Mouse (Mus musculus) heart, adult 8-10 months (tissue): ENCODE measurements at regions not wholly inside any gene's neighbourhood (a gene's known extent, or its start where the extent isn't known, plus 50 kb on each side); places are given as distances from the start of the nearest gene placed in this dataset.

ENCODE experiments used
- DNase-seq: peaks from one replicate; pipeline ENCODE4 v3.0.0; 2022; ENCODE audit warnings: low spot score

DNA sequence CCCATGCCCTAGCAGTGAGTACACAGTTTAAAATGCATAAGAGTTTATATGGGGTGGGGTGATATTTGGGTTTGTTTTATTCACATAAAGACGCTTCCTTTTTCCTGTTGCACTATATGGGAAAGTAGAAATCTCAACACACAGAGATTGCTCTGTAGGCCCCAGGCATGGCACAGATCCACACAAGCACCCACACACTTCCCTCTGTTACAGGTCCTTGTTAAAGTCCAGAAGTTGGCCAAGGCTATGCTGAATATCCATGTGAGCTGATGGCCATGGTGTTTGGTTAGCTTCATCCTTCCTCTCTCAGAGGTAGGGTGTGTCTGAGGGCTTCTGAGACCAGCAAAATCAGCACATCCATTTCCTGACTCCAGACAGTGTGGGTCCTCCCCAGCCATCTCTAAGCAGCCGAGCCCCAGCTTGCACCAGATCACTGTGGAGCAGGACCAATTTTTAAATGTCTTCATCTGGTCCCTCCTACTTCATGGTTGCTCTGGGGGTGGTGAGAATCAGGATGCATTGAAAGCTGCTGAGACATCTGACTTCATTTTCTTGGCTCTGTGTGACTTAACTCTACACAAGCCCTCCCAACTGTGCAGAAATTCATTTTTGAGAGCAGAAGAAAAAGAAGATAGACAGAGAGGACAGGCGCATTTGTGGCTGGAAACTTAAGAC, 360.3 kb upstream of the Nr3c2 start:
- DNase-seq: no peak

DNA sequence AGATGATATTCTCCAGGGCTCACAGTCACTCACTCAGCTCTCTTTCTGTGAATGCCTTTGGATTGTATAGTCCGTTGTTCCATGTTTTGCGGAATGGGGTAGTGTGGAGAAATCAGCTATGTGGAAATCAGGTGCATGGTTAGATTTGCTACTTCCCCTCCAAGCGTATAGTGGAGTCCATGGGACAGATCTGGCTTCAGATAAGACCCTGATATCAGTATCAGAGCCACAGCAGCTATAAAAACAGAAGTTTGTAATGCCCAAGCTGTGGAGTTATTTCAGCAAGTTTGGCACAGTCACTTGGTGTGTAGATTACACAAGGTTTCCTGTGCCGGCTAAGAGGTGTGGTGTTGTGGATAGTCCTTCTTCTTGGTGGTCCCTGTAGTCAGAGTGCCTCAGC, 359.6 kb upstream of the Nr3c2 start:
- no peak for DNase-seq

DNA sequence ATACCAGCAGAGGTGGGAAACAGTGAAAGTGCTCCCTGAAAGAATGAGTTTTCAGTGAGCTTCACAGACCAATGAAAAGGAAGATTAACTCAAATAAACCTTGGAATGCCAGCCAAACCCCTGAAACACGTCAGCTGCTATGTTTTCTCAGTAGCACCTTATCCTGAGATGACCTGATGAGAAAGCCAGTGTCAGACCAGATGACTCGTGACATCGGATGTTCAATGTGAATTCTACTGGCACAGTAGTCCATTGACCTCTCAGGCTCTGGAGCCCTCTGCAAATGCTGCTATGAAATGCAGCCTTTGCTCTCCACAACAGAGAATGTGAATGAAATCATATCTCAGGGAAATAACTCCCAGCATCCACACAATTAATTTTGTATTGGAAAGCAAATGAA, 358.6 kb upstream of the Nr3c2 start:
- DNase-seq: no peak

DNA sequence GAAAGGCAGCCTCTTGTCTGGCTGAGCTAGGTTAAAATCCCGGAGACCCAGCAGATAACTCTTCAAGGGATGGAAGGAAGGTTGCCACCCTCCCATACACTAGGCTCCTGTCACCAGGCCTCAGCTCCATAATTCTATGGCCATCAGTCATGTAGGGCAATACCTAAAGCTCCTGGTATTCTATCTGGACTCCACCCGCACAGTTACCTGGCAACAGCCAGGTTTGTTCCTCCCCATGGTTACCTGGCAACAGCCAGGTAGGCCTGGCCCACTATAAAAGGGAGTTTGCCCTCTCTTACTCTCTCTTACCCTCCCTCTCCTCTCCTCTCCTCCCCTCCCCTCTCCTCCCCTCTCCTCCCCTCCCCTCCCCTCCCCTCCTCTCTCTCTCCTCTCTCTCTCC, 347.6 kb upstream of the Nr3c2 start:
- no peak for DNase-seq

DNA sequence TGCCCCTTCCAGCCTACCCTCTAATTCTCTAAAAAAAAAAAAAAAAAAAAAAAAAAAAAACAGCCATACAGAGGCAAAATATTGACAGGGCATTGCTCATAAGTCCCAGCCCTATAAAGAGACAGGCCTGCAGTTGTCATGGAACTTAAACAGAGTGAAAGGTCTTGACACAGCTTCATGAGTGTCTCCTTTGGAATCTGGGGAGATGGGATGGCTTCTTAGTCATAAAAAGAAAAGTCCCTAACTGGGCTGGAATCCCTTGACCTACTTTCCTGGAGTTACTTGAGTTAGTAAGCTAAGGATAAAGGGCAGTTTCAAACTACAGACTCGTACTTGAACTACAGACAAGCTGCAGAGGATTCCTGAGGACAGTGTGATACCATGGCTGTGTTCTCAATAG, 297.7 kb upstream of the Nr3c2 start:
- no peak for DNase-seq

DNA sequence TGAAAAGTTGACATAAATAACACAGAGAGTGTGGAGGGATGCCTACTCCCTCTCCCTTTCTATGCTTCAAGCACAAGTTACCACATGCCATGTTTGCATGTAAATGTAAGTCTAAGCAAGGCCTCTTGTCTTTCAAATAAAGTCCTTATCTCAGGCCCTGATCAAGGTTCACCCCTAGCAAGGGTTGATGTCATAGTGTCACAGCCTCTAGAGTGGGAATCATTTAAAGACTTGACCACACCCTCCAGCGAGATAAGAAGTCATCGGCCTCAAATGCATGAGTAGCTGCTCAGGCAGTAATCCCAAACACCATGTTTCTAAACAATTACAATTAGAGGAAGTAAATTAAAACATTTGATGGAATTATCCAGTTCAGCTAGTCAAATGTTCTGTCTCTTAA, 280.5 kb upstream of the Nr3c2 start:
- DNase-seq: no peak

DNA sequence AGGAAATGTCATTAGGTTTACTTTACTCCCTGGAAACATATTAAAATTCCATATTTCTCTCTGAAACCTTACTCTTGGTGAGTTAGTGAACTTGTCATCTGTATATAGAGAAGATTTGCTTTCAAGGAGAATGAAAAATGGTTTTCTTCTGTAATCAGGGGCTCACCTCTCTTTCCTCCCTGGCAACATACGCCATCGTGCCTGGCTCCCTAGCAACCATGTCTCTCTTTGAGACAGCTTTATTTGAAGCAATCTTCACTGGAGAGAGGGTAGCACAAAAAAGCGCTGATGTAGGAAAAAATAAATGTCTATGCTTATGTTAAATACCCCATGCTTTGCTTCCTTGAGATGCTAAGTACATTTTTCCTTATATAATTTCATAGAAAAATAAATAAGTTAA, 278.4 kb upstream of the Nr3c2 start:
- no peak for DNase-seq

DNA sequence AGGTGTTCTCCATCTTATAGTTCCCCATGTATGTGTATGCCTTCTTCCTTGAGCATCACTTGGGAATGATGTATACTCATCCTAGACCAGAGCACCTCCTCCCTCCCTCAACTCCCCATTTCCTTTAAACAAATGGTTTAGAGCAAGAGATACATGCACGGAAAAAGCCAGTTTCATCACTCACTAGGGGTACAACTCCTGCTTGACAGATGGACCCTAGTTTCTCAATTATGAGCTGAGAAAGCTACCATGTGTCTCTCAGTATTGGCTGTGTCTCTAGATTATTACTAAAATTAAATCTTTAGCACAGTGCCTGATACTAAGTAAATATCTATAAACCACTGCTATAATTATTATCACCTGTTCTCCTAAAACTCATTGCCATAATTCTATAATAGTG, 266.2 kb upstream of the Nr3c2 start:
- DNase-seq: no peak
